Mouse (Mus musculus): ENCODE results near the gene Dlg3. TPM values are rescaled to one million over a fixed set of nuclear protein-coding genes. Genes with fewer than 3 reads are reported as not detected.

Dlg3 gene
- polyA plus RNA-seq, 2 experiments, result 4.2 to 27.5 TPM

DNA sequence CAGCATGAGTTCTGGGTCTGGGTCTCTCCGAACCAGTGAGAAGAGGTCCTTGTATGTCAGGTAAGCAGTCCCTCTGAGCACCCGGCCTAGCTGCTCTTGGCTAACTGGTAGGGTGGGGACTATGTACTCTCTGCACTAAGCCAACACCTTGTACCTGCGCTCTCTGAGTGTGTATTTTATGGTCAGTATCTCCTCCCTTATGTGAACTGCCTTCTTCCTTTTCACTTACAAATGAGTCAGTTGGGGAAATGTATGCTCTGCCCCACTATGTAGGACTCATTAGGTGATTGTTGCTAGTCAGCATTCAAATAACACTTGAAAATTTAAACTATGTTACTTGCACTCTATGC lies 29.2 kb downstream of the Dlg3 start:
- H3K36me3 ChIP-seq (ENCODE audit: control insufficient read depth, insufficient read depth, low read length), result no peaks in the 10 kb centered on the region; the same call in 1 of the 2 replicates
- 71% methylated on average over 3 of the region's 3 CpGs for WGBS
- no peak for TF ChIP-seq POLR2A (IDR thresholded peaks at IDR 0.05; ENCODE audit: borderline replicate concordance, extremely low read depth, insufficient read depth, insufficient read length)

DNA sequence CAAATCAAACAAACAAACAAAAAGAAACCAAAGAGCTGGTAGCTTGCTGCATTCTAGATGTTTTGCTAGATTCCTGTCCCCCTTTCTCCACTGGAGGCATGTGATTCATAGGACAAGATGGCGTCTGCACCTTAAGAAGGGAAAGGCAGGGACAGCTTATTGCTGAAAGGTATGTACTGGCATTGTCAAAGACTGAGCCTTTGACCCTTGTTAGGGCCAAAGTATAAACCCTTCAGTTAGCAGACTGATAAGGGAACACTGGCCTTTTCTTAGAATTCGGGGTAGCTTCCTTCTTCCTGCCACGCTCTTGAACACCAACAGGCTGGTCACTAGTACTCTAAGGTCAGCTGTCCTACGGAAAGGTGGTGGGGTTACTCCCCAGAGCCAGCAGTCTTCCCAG lies 29.8 kb downstream of the Dlg3 start:
- Histone ChIP-seq H3K27me3 (ENCODE audit: control insufficient read depth, insufficient read depth, low read length) (no peaks in the 10 kb centered on the region), H3K9me3 (ENCODE audit: control insufficient read depth, low read length) (no peaks in the 10 kb centered on the region), H3K4me1 (ENCODE audit: control insufficient read depth, insufficient read depth, low read length) (no peaks in the 10 kb centered on the region), H3K4me3 (replicated peaks; ENCODE audit: low read length) (no peak overlapping the region), H3K36me3 (ENCODE audit: control insufficient read depth, insufficient read depth, low read length) (no peaks in the 10 kb centered on the region; the same call in 1 of the 2 replicates), H3K27ac (replicated peaks; ENCODE audit: low read depth, low read length) (no peak overlapping the region), H3K4me2 (replicated peaks; ENCODE audit: low read depth, low read length, severe bottlenecking) (no peak overlapping the region), H3K9ac (ENCODE audit: low read depth, low read length, severe bottlenecking) (no peak overlapping the region)
- ATAC-seq (ENCODE audit: low FRiP score, low read depth) (no peak), DNase-seq (ENCODE audit: low spot score) (no peak)
- WGBS, result 56% methylated on average over 4 of the region's 4 CpGs
- no peak for TF ChIP-seq POLR2A (IDR thresholded peaks at IDR 0.05; ENCODE audit: borderline replicate concordance, extremely low read depth, insufficient read depth, insufficient read length)

More for the DNA sequence above, 29.2 kb downstream of the Dlg3 start:
- no peak overlapping the region for H3K9ac ChIP-seq (ENCODE audit: low read depth, low read length, severe bottlenecking)
- ATAC-seq (ENCODE audit: low FRiP score, low read depth) (no peak), DNase-seq (ENCODE audit: low spot score) (no peak)
- H3K9me3 ChIP-seq (ENCODE audit: control insufficient read depth, low read length), result no peaks in the 10 kb centered on the region
- no peak overlapping the region for H3K4me3 ChIP-seq (replicated peaks; ENCODE audit: low read length)
- no peak overlapping the region for H3K27ac ChIP-seq (replicated peaks; ENCODE audit: low read depth, low read length)
- H3K4me1 ChIP-seq (ENCODE audit: control insufficient read depth, insufficient read depth, low read length), result no peaks in the 10 kb centered on the region
- no peaks in the 10 kb centered on the region for H3K27me3 ChIP-seq (ENCODE audit: control insufficient read depth, insufficient read depth, low read length)
- H3K4me2 ChIP-seq (replicated peaks; ENCODE audit: low read depth, low read length, severe bottlenecking), result no peak overlapping the region

GRCm38 (mm10) chrX:100797851-100798527 lies 30.5 kb downstream of the Dlg3 start:
- 68% methylated on average over 7 of the region's 7 CpGs for WGBS
- ATAC-seq (ENCODE audit: low FRiP score, low read depth), result no peak
- Histone ChIP-seq H3K4me1 (ENCODE audit: control insufficient read depth, insufficient read depth, low read length) (no peaks in the 10 kb centered on the region), H3K27ac (replicated peaks; ENCODE audit: low read depth, low read length) (no peak overlapping the region), H3K4me3 (replicated peaks; ENCODE audit: low read length) (no peak overlapping the region), H3K9ac (ENCODE audit: low read depth, low read length, severe bottlenecking) (no peak overlapping the region), H3K9me3 (ENCODE audit: control insufficient read depth, low read length) (no peaks in the 10 kb centered on the region), H3K36me3 (ENCODE audit: control insufficient read depth, insufficient read depth, low read length) (no peaks in the 10 kb centered on the region; the same call in 1 of the 2 replicates), H3K27me3 (ENCODE audit: control insufficient read depth, insufficient read depth, low read length) (no peaks in the 10 kb centered on the region), H3K4me2 (replicated peaks; ENCODE audit: low read depth, low read length, severe bottlenecking) (no peak overlapping the region)
- no peak for DNase-seq (ENCODE audit: low spot score)
- TF ChIP-seq POLR2A (IDR thresholded peaks at IDR 0.05; ENCODE audit: borderline replicate concordance, extremely low read depth, insufficient read depth, insufficient read length), result no peak

- no peak for TF ChIP-seq POLR2A (IDR thresholded peaks at IDR 0.05; ENCODE audit: borderline replicate concordance, extremely low read depth, insufficient read depth, insufficient read length)
- DNase-seq (ENCODE audit: low spot score) (no peak), ATAC-seq (ENCODE audit: low FRiP score, low read depth) (peak; percentile 41; the same call in 1 of the 2 replicates)
- H3K4me1 ChIP-seq (ENCODE audit: control insufficient read depth, insufficient read depth, low read length), result no peaks in the 10 kb centered on the region
- no peak overlapping the region for H3K4me3 ChIP-seq (replicated peaks; ENCODE audit: low read length)
- 16% methylated on average over 2 of the region's 2 CpGs for WGBS
- H3K9ac ChIP-seq (ENCODE audit: low read depth, low read length, severe bottlenecking), result no peak overlapping the region
- H3K27me3 ChIP-seq (ENCODE audit: control insufficient read depth, insufficient read depth, low read length), result no peaks in the 10 kb centered on the region
- H3K4me2 ChIP-seq (replicated peaks; ENCODE audit: low read depth, low read length, severe bottlenecking), result no peak overlapping the region
- H3K36me3 ChIP-seq (ENCODE audit: control insufficient read depth, insufficient read depth, low read length), result no peaks in the 10 kb centered on the region; the same call in 1 of the 2 replicates
- H3K9me3 ChIP-seq (ENCODE audit: control insufficient read depth, low read length), result no peaks in the 10 kb centered on the region
- H3K27ac ChIP-seq (replicated peaks; ENCODE audit: low read depth, low read length), result no peak overlapping the region
These were observed 33.1 kb downstream of the Dlg3 start for GRCm38 (mm10) chrX:100800643-100801042.

DNA sequence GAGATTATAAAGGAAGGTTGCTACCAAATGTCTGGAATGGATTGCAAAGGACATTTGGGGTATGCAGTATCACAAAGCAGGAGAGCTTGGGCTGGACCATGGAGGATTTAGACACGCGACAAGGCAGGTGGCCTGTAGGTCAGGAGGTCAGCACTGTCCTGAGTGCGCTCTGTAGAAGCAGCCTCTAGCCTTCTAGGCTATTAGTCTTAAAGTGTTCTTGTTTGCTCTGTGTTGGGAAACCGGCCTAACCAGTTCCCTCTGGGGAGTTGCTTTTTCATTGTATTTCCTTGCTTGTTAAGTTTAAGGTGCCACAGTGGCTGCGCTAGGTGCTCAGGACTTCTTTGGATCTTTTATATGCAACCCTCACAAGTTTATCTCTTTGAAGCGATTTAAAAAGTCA lies 34.5 kb downstream of the Dlg3 start:
- Histone ChIP-seq H3K4me3 (replicated peaks; ENCODE audit: low read length) (no peak overlapping the region), H3K27me3 (ENCODE audit: control insufficient read depth, insufficient read depth, low read length) (no peaks in the 10 kb centered on the region), H3K36me3 (ENCODE audit: control insufficient read depth, insufficient read depth, low read length) (peaks cover 5% of the 10 kb centered on the region; the same call in 1 of the 2 replicates), H3K27ac (replicated peaks; ENCODE audit: low read depth, low read length) (no peak overlapping the region), H3K9ac (ENCODE audit: low read depth, low read length, severe bottlenecking) (no peak overlapping the region), H3K9me3 (ENCODE audit: control insufficient read depth, low read length) (no peaks in the 10 kb centered on the region), H3K4me2 (replicated peaks; ENCODE audit: low read depth, low read length, severe bottlenecking) (no peak overlapping the region), H3K4me1 (ENCODE audit: control insufficient read depth, insufficient read depth, low read length) (no peaks in the 10 kb centered on the region)
- no peak for TF ChIP-seq POLR2A (IDR thresholded peaks at IDR 0.05; ENCODE audit: borderline replicate concordance, extremely low read depth, insufficient read depth, insufficient read length)
- 74% methylated on average over 6 of the region's 6 CpGs for WGBS
- no peak for DNase-seq (ENCODE audit: low spot score)
- no peak for ATAC-seq (ENCODE audit: low FRiP score, low read depth)

All from limb, embryonic 14.5 days (tissue).